Mouse (Mus musculus) ZHBTc4 (cell line): ENCODE data around the gene Cryl1.
A peak's percentile ranks its signal among the peaks of the same experiment; 100 is the strongest.

Source experiments
- DNase-seq: peaks from one replicate; pipeline ENCODE4 v3.0.0-alpha.2; 2011; ENCODE audit warnings: low read depth, low spot score

The Cryl1 gene

GRCm38 (mm10) chr14:57318812-57319211 lies 79.5 kb downstream of the Cryl1 start:
- DNase-seq = no peak

- peak; percentile 44 for DNase-seq
Measured at GRCm38 (mm10) chr14:57316662-57317600, 81.4 kb downstream of the Cryl1 start.

DNA sequence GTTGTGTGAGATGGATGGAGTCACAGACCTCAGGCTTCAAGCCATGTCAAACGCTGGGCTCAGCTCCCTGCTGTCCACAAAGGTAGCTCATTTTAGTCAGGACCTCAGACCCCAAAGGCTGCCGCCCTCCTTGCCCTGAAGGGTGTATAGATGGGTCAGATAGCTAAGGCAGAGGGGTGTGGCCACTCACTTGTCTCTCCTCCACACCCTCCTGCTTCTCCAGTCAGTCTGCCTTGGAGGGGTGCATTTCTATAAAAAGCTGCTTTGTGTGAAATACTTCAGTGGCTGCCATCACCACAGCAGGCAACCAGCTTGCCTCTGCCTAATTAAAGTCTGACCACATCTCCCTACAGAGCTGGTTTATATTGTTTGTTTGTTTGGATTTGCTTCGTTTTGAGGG lies 82.4 kb downstream of the Cryl1 start:
- DNase-seq = no peak

DNA sequence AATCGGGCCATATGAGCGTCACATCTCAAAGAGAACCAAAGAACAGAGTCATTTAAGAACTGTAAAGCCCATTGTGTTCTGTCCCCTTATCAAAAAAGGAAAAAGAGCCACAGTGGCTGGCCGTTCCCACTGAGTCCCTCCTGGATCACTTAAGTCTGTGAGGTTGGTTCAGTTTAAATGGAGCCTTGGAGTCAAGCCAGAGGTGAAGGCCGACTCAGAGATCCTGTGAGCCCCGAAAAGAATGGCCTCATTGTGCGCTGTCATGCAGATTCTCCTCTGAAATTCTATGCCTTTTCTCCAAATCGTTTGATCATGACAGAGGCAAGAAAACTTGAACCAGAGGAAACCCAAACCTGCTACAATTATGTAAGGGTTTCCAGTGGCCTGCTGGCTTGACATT lies 82.8 kb downstream of the Cryl1 start:
- no peak for DNase-seq

GRCm38 (mm10) chr14:57301600-57302230 lies 96.6 kb downstream of the Cryl1 start:
- DNase-seq = no peak

DNA sequence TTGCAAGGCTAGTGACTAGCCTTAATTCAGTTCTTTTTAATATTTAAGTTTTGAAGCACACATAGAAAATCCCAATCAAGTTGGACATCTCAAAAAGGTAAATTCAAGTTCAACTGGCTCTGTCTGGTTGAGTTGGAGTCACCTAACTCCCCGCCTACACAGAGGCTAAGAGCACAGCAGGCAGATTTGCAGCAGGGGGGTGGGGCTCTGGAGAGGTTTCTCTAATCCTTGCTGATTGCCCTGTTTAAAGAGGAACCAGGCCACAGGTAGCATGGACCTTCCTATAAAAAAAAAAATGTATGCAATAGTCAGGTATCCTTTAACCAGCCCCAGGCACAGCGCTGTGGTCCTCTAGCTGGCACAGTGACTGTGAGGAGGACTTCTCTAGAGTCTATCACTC lies 97.8 kb downstream of the Cryl1 start:
- no peak for DNase-seq

- DNase-seq = no peak
Measured at GRCm38 (mm10) chr14:57297672-57298071, 100.7 kb downstream of the Cryl1 start.

DNA sequence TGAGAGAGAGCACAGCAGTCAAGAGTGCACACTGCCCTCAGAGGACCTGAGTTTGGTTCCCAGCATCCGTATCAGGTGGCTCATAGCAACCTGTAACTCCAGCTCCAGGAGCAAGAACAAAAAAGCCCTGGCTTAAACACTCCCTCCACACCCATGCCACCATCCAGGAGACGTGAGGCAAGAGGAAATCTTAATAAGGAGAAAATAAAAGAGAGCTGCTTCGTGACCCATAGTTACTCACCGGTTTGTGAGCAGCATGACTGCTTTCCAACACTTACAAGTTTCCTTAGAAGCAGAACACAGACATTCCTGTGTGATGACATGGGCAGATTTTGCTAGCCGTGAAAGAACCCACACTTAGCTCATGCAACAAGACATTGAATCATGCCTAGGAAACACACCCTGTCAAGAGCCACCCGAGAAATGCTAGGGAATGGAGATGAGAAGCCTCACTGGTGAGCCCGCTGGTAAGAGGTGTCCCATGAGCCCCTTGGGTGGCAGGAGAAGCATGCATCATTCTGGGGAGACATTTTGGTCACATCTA lies 106.9 kb downstream of the Cryl1 start:
- DNase-seq = no peak

- DNase-seq = no peak
Measured at GRCm38 (mm10) chr14:57289105-57289504, 109.2 kb downstream of the Cryl1 start.

DNA sequence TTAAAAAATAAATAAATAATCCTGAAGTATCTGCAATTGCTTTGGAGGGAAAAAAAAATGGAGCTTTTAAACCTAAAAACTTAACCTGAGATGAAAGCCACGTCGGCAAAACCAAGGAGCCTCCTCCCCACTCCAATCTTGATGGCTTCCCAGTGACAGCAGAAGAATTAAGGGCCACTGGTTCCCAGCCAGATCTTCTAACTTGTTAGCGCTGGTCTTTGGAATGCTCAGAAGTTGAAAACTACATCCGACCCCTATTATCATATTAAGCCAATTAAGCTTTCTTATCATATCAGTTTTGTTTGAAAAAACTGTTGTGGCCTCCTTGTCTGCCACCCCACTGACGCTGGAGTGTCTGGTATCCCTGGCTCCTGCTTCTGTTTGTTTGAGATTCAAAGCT lies 114.5 kb downstream of the Cryl1 start:
- DNase-seq = no peak

DNA sequence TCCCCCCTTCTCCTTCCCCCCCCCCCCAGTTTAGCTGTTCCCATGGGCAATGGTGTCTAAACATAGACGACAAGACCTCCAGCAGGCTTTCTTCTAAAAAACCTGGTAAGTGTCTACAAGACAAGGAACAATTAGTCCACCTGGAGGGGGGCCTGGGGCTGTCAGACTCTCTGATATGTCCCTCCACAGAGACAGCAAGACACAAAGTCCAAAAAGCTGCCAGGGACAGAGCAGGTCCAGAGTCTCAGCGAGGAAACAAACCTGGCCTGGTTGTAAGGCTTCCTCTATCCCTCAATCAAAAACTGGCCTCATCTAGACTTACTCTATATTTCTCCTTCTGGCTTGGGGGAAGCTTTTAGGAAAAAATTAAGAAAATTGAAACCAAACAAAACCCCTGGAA lies 115.7 kb downstream of the Cryl1 start:
- DNase-seq = no peak

GRCm38 (mm10) chr14:57280835-57281234 lies 117.5 kb downstream of the Cryl1 start:
- no peak for DNase-seq

GRCm38 (mm10) chr14:57276481-57277012 lies 121.8 kb downstream of the Cryl1 start:
- no peak for DNase-seq

GRCm38 (mm10) chr14:57272341-57272740 lies 126.0 kb downstream of the Cryl1 start:
- no peak for DNase-seq

DNA sequence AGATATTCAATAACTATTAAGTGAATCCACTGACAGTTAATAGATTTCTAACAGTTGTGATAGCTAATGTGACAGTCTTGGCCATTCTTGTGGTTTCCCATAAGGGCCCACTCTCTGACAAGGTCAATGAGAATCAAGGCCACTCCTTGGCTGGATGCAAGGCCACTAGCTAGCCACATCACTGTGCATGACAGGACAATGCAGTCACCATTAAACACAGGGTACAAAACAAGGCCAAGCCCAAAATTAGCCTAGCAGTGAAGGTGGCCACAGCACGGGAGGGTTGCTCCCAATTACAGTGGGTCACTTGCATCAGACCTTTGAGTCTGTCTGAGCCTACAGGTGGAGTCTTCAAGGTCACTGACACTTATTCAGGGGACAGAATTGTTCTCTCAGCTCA lies 126.5 kb downstream of the Cryl1 start:
- no peak for DNase-seq

- DNase-seq = no peak
Measured at GRCm38 (mm10) chr14:57268900-57269299, 129.4 kb downstream of the Cryl1 start.

DNA sequence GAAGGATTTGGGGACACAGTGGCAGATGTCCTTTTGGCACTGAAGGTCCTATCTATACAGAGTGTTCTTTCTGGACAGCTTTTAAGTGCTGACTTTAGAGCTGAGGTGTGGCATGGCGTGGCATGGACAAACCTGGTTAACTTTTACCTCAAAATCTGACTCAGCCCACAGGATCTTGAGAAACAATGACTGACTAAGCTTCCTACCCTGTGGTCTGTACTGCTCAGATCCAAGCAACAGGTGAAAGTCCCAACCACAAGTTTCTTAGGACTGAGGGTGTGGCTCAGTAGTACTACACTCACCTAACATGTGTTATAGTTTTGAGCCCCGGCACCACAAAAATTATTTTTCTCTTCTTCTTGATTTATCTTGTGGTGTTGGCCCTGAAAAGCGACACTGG lies 130.0 kb downstream of the Cryl1 start:
- no peak for DNase-seq

GRCm38 (mm10) chr14:57263943-57264342 lies 134.4 kb downstream of the Cryl1 start:
- DNase-seq = no peak

DNA sequence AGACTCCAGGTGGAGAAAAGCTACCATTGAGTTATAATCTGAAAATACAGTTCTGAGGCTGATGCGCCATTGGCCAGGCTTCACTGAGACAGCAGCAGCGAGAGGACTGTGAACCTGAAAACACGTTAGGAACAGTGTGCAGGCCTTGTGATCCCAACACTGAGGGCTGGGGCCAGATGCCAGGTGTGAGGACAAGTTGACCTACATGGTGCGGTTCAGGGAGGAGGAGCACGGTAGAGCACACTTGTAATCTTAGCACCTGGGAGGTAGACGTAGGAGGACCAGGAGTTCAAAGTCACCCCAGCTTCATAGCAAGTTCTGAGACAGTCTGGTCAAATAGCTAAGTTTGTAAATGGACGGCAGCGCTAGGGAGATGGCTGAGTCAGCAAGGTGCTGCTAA lies 139.0 kb downstream of the Cryl1 start:
- no peak for DNase-seq

DNA sequence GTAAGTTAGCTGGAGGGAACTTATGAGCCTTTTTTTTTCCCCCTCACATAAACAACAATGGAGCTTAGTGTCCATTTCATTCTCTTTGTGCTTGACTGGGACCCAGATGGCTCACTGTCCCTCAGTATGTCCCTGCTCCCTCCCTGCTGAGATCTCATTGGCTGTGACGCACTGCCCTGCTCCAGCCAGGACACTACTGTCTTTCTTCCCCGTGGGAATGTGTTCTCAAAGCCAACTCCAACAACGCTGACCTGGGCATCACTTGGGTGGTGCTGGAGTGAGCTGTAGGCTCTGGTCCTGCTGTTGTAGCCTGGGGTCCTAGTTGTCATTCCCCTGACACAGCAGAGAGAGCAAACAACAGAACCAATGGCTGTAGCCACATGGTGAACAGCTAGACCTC lies 149.7 kb downstream of the Cryl1 start:
- no peak for DNase-seq

- no peak for DNase-seq
Measured at GRCm38 (mm10) chr14:57246575-57246974, 151.8 kb downstream of the Cryl1 start.

GRCm38 (mm10) chr14:57242978-57243377 lies 155.4 kb downstream of the Cryl1 start:
- no peak for DNase-seq

DNA sequence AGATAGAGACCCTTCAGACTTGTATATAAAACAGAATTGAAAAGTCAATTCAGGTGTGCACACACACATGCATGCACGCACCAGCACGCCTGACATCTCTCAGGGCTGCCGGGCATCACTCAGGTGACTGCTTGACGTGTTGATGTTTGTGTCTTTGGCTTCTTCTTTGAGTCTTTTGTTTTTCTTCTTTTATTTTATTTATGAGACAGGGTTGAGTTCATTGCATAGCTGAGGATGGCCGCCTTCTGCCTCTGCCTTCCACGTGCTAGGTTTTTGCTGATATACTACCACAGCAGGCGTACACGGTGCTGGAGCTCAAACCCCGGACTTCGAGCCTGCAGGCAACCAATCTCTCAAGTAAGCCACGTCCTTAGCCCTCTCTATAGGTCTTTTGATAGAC lies 163.1 kb downstream of the Cryl1 start:
- DNase-seq = no peak
